Mouse (Mus musculus) intestine, embryonic 15.5 days (tissue): ENCODE results near the gene Rpl13a. TPM values are rescaled to one million over a fixed set of nuclear protein-coding genes. Genes with fewer than 3 reads are reported as not detected.

Experiments used
- ATAC-seq: fragments of 200-750 bp; cut with Nextera tagmentation; 2 replicates; pipeline ENCODE4 v1.8.0; 2017; ENCODE audit warnings: moderate TSS enrichment, moderate library complexity
- H3K27ac ChIP-seq: fragments of 300-500 bp; sonication (generic); 2 replicates; pipeline ENCODE4 v1.5.1; 2015; ENCODE audit warnings: mild to moderate bottlenecking, inconsistent platforms
- H3K27me3 ChIP-seq: fragments of 300-500 bp; sonication (generic); replicated peaks from 2 replicates; pipeline ENCODE4 v1.6.1; 2015; ENCODE audit warnings: inconsistent platforms
- H3K36me3 ChIP-seq: fragments of 300-500 bp; sonication (generic); 2 replicates; pipeline ENCODE4 v1.6.1; 2015; ENCODE audit warnings: inconsistent platforms
- H3K4me1 ChIP-seq: fragments of 300-500 bp; sonication (generic); replicated peaks from 2 replicates; pipeline ENCODE4 v1.6.1; 2015; ENCODE audit warnings: inconsistent platforms
- H3K4me2 ChIP-seq: fragments of 300-500 bp; sonication (generic); replicated peaks from 2 replicates; pipeline ENCODE4 v1.6.1; 2015; ENCODE audit warnings: mild to moderate bottlenecking, inconsistent platforms
- H3K4me3 ChIP-seq: fragments of 300-500 bp; sonication (generic); replicated peaks from 2 replicates; pipeline ENCODE4 v1.5.1; 2015; ENCODE audit warnings: inconsistent platforms
- H3K9ac ChIP-seq: fragments of 300-500 bp; sonication (generic); 2 replicates; pipeline ENCODE4 v1.6.1; 2015; ENCODE audit warnings: inconsistent platforms
- H3K9me3 ChIP-seq: fragments of 300-500 bp; sonication (generic); 2 replicates; pipeline ENCODE4 v1.6.1; 2016; ENCODE audit warnings: inconsistent platforms
- WGBS: fragments of 180-500 bp; shearing (Covaris S2); methylation state at CpG from one replicate; pipeline ENCODE4 v1.1.7; 2015; 5-methylcytosine and 5-hydroxymethylcytosine counted together
- polyA plus RNA-seq: library from polyadenylated mRNA; unstranded; fragments of >200 nt; fragmentation: Nextera tagmentation; extraction: Ambion mirVana; gene quantifications from 2 replicates; pipeline ENCODE4 v1.2.1, GENCODE M21; 2015

Rpl13a gene
- polyA plus RNA-seq, 1 experiment from 2014 or later, result 1,445 TPM

- H3K27me3 ChIP-seq, result peaks cover 73% of the 10 kb centered on the region
- 64% methylated on average over 5 of the region's 5 CpGs for WGBS
- H3K4me3 ChIP-seq, result no peak overlapping the region
- no peak overlapping the region for H3K9ac ChIP-seq
- no peak for ATAC-seq
- peaks cover 5% of the 10 kb centered on the region; the same call in 1 of the 2 replicates for H3K9me3 ChIP-seq
- no peaks in the 10 kb centered on the region; the same call in 1 of the 2 replicates for H3K36me3 ChIP-seq
- H3K27ac ChIP-seq, result no peak overlapping the region
- peaks cover 7% of the 10 kb centered on the region for H3K4me1 ChIP-seq
- no peak overlapping the region for H3K4me2 ChIP-seq
Observed at GRCm38 (mm10) chr7:45164833-45165232, 36.3 kb upstream of the Rpl13a start.

DNA sequence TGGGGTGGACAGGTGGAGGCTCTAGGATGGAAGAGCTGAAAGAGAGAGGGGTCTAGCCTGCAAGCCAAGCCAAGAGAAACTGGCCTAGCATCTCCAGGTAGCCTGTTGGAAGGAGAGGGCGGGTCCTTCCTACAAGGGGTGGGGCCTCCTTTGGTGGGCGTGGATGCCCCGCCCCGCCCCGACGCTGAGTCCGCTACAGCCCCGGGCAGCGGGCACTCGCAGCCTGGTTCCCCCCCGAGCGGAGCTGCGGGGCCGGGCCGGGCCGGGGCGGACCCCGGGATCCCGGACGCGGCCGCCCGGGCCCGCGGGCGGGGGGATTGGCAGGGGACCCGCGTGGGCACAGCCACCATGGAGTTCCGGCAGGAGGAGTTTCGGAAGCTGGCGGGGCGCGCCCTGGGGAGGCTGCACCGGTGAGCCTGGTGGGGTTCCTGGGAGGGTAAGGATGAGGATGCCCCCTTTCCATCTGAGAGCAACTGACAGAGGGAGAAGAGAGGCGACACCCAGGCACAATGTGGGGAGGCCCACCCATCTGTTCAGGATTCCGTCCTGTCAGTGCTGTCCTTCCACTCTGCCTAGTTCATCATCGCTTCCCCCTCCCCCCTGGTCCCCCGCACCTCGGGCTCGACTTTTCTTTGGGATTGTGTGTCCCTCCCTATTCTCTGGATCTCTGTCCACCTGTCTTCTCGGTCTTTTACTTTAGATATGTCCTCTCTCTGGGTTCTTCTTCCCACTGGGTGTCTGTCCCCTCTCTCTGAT lies 35.4 kb upstream of the Rpl13a start, which contains the start of gene Slc17a7:
Gene Slc17a7 (plus strand): TSS at position 215 of the 756 bp plus-strand sequence.
- ATAC-seq, result peak; percentile 55; the same call in 1 of the 2 replicates
- peaks cover 7% of the 10 kb centered on the region for H3K4me1 ChIP-seq
- peak within 1 kb of the TSS; percentile 95 for H3K4me2 ChIP-seq
- no peaks in the 10 kb centered on the region for H3K9me3 ChIP-seq
- no peaks in the 10 kb centered on the region; the same call in 1 of the 2 replicates for H3K36me3 ChIP-seq
- WGBS, result under 1% methylated on average over 37 of the region's 41 CpGs
- peak within 1 kb of the TSS; percentile 50 for H3K9ac ChIP-seq
- peak within 1 kb of the TSS; percentile 47 for H3K4me3 ChIP-seq
- peaks cover 64% of the 10 kb centered on the region for H3K27me3 ChIP-seq
- no peak within 1 kb of the TSS for H3K27ac ChIP-seq

DNA sequence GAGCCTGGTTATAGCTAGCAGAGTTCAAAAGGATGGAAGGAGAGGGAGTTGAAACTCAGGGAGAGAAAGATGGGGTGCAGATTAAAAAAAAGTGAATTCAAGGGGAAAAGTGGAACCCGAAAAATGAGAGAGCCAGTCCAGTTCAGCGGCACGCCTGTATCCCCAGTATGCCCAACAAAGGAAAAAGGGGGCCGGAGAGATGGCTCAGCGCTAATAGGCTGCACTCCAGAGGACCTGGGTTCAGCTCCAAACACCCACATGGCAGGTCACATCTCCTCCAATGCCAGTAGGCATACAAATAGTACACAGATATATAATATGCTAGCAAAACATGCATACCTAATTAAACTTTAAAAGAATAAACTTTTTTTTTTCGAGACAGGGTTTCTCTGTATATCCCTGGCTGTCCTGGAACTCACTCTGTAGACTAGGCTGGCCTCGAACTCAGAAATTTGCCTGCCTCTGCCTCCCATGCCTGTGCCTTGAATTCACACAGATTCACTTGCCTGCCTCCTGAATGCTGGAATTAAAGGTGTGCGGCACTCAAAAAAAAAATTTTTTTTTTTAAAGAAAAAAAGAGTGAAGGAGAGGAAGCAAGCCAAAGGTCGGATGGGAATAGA lies 34.5 kb upstream of the Rpl13a start:
- Histone ChIP-seq H3K9me3 (no peaks in the 10 kb centered on the region), H3K4me2 (peak overlapping the region; percentile 95; the same call in 1 of the 2 replicates), H3K27me3 (peaks cover 56% of the 10 kb centered on the region), H3K4me1 (peaks cover 7% of the 10 kb centered on the region), H3K4me3 (no peak overlapping the region; the same call in 1 of the 2 replicates), H3K36me3 (peaks cover 3% of the 10 kb centered on the region; the same call in 1 of the 2 replicates), H3K9ac (no peak overlapping the region), H3K27ac (no peak overlapping the region)
- ATAC-seq, result no peak
- WGBS, result 75% methylated on average over 9 of the region's 9 CpGs

DNA sequence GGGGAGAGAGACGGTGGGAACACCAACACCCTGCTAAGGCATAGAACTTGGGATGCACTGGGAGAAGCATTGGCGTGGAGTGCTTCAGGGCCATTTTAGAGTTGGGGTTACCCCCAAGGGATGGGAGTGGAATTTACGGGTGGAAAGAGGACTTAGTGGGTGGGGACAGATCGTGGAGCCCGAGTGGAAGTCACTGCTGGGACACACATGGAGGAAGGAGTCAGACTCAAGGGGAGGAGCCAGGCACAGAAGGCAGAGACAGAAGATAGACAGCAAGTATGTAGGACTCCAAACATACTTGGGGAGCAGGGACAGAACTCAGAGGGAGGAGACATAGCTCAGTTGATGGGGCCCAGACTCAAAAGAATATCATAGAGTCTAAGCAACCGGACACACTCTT lies 34.0 kb upstream of the Rpl13a start:
- WGBS, result 26% methylated on average over 6 of the region's 6 CpGs
- ATAC-seq, result no peak; the same call in 1 of the 2 replicates
- peaks cover 51% of the 10 kb centered on the region for H3K27me3 ChIP-seq
- peaks cover 5% of the 10 kb centered on the region; the same call in 1 of the 2 replicates for H3K36me3 ChIP-seq
- no peaks in the 10 kb centered on the region for H3K9me3 ChIP-seq
- H3K9ac ChIP-seq, result no peak overlapping the region; the same call in 1 of the 2 replicates
- peak overlapping the region; percentile 46 for H3K4me3 ChIP-seq
- peaks cover 7% of the 10 kb centered on the region for H3K4me1 ChIP-seq
- peak overlapping the region; percentile 95 for H3K4me2 ChIP-seq
- no peak overlapping the region for H3K27ac ChIP-seq

GRCm38 (mm10) chr7:45161612-45162473 lies 33.3 kb upstream of the Rpl13a start:
- Histone ChIP-seq H3K9me3 (no peaks in the 10 kb centered on the region), H3K4me2 (peak overlapping the region; percentile 95), H3K27ac (no peak overlapping the region), H3K36me3 (peaks cover 6% of the 10 kb centered on the region; the same call in 1 of the 2 replicates), H3K4me3 (peak overlapping the region; percentile 46), H3K9ac (no peak overlapping the region; the same call in 1 of the 2 replicates), H3K4me1 (peaks cover 7% of the 10 kb centered on the region), H3K27me3 (peaks cover 44% of the 10 kb centered on the region)
- ATAC-seq, result peak; percentile 90
- 4% methylated on average over 35 of the region's 35 CpGs for WGBS

DNA sequence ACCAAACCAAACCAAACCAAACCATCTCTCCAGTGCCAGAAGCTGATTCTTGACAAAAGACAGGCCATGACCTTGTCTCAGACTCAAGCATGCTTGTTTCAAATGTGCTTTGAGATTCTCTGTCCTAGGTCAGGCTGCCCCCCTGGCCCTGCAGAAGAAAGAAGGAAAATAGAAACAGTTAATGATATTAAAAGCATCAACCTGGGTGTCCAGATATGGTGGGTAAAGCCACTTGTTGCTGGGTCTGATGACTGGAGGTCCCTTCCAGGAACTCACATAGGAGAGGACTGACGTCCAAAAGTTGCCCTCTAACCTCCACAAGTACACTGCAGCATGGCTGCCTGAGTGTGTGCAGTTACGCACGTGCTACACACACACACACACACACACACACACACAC lies 32.3 kb upstream of the Rpl13a start:
- Histone ChIP-seq H3K9ac (no peak overlapping the region), H3K27ac (no peak overlapping the region), H3K4me3 (no peak overlapping the region), H3K4me2 (no peak overlapping the region), H3K36me3 (peaks cover 6% of the 10 kb centered on the region; the same call in 1 of the 2 replicates), H3K4me1 (peaks cover 7% of the 10 kb centered on the region), H3K27me3 (peaks cover 36% of the 10 kb centered on the region), H3K9me3 (no peaks in the 10 kb centered on the region)
- WGBS, result 93% methylated on average over 3 of the region's 3 CpGs
- ATAC-seq, result no peak

DNA sequence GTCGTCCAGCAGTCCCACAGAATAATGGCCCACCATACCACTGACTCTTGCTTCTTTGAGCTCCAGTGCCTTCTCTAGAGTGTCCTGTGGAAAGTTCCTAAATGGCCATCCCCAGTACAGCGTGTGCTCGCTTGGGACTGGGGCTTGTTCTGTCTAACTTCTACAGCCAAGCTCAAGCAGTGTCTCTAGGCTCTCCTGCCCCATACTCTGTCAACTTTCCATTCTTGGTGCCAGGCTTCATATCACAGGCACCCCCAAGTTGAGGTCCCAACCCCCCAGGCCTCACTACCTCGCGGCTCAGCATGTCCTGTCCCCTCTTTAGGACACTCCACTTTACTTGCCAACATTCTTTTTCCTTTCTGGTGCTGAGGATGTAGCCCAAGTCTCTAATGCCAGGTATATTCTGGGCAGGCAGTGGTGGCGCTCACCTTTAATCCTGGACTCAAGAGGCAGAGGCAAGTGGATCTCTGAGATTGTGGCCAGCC lies 31.8 kb upstream of the Rpl13a start:
- Histone ChIP-seq H3K4me3 (no peak overlapping the region), H3K9me3 (no peaks in the 10 kb centered on the region), H3K27ac (no peak overlapping the region), H3K4me2 (no peak overlapping the region), H3K4me1 (peaks cover 9% of the 10 kb centered on the region), H3K36me3 (peaks cover 6% of the 10 kb centered on the region; the same call in 1 of the 2 replicates), H3K9ac (no peak overlapping the region), H3K27me3 (peaks cover 31% of the 10 kb centered on the region)
- 93% methylated on average over 6 of the region's 6 CpGs for WGBS
- ATAC-seq, result no peak

DNA sequence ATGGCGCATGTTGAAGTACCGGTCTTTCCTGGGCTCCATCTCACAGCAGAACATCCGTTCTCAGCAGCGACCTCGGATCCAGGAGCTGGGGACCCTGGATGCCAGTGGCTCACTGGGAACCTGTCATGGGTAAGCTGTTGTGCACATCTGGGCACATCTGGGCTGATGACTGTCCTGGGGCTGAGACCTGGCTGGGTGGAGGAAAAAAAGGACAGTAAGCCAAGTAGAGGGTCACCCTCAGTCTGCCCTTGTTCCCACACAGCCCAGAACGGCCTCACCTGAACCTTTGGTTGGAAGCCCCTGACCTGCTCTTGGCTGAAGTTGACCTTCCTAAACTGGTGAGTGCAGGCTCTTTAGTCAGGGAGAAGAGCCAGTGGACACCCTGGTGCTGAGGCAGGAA lies 30.4 kb upstream of the Rpl13a start:
- H3K27ac ChIP-seq, result no peak overlapping the region
- 96% methylated on average over 6 of the region's 6 CpGs for WGBS
- H3K4me3 ChIP-seq, result no peak overlapping the region
- H3K27me3 ChIP-seq, result peaks cover 17% of the 10 kb centered on the region
- ATAC-seq, result no peak
- H3K9me3 ChIP-seq, result no peaks in the 10 kb centered on the region
- H3K4me1 ChIP-seq, result peaks cover 13% of the 10 kb centered on the region
- no peak overlapping the region for H3K4me2 ChIP-seq
- H3K36me3 ChIP-seq, result peaks cover 6% of the 10 kb centered on the region; the same call in 1 of the 2 replicates
- no peak overlapping the region for H3K9ac ChIP-seq

- WGBS, result 86% methylated on average over 14 of the region's 14 CpGs
- Histone ChIP-seq H3K36me3 (peaks cover 6% of the 10 kb centered on the region; the same call in 1 of the 2 replicates), H3K4me1 (peaks cover 8% of the 10 kb centered on the region; the same call in 1 of the 2 replicates), H3K9me3 (no peaks in the 10 kb centered on the region), H3K27ac (no peak overlapping the region), H3K27me3 (peaks cover 2% of the 10 kb centered on the region; the same call in 1 of the 2 replicates), H3K9ac (no peak overlapping the region), H3K4me3 (no peak overlapping the region), H3K4me2 (no peak overlapping the region)
- no peak for ATAC-seq
Observed at GRCm38 (mm10) chr7:45157459-45157858, 28.9 kb upstream of the Rpl13a start.

DNA sequence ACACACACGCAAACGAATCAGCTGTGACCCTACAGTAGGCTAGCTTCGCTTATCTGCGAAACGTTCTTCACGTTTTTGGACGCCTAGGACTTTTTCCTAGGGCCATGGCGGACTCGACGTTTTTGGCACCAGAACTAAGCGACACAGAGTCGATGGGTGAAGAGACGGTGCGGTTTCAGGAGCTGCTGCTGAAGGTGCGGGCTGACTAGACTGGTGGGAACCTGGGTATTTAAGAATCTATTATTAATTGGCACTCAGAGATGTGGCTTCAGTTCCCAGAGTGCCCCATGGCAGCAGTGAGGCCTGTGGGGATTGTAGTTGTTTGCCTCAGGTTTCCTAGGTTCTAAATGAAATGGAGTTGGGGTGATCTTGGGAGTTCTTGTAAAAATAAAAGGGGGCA lies 27.6 kb upstream of the Rpl13a start:
- Histone ChIP-seq H3K9ac (no peak overlapping the region), H3K36me3 (peaks cover 6% of the 10 kb centered on the region; the same call in 1 of the 2 replicates), H3K27me3 (no peaks in the 10 kb centered on the region), H3K4me3 (no peak overlapping the region), H3K4me1 (peaks cover 9% of the 10 kb centered on the region; the same call in 1 of the 2 replicates), H3K9me3 (no peaks in the 10 kb centered on the region), H3K4me2 (no peak overlapping the region), H3K27ac (no peak overlapping the region)
- 94% methylated on average over 15 of the region's 15 CpGs for WGBS
- no peak for ATAC-seq

- Histone ChIP-seq H3K27me3 (no peaks in the 10 kb centered on the region), H3K9me3 (no peaks in the 10 kb centered on the region), H3K4me3 (no peak overlapping the region), H3K4me1 (peaks cover 15% of the 10 kb centered on the region), H3K36me3 (0 out of 2 replicates have a peak, but pooled peaks cover 6% of the 10 kb centered on the region), H3K9ac (no peak overlapping the region), H3K27ac (no peak overlapping the region), H3K4me2 (peak overlapping the region; percentile 66; the same call in 1 of the 2 replicates)
- WGBS, result 81% methylated on average over 9 of the region's 9 CpGs
- no peak for ATAC-seq
Observed at GRCm38 (mm10) chr7:45155590-45155989, 27.0 kb upstream of the Rpl13a start.
